Mouse (Mus musculus) intestine, embryonic 15.5 days (tissue): ENCODE data around the gene Hist1h3d. TPM values are rescaled to one million over a fixed set of nuclear protein-coding genes. Genes with fewer than 3 reads are reported as not detected.
"Not testable (repeated sequence)": the region's sequence is repeated elsewhere in the genome, so short reads cannot be mapped to it uniquely, and the experiment has no call there.

Source experiments
- ATAC-seq: fragments of 200-750 bp; cut with Nextera tagmentation; 2 replicates; pipeline ENCODE4 v1.8.0; 2017; ENCODE audit warnings: moderate TSS enrichment, moderate library complexity
- H3K27ac ChIP-seq: fragments of 300-500 bp; sonication (generic); 2 replicates; pipeline ENCODE4 v1.5.1; 2015; ENCODE audit warnings: mild to moderate bottlenecking, inconsistent platforms
- H3K27me3 ChIP-seq: fragments of 300-500 bp; sonication (generic); replicated peaks from 2 replicates; pipeline ENCODE4 v1.6.1; 2015; ENCODE audit warnings: inconsistent platforms
- H3K36me3 ChIP-seq: fragments of 300-500 bp; sonication (generic); 2 replicates; pipeline ENCODE4 v1.6.1; 2015; ENCODE audit warnings: inconsistent platforms
- H3K4me1 ChIP-seq: fragments of 300-500 bp; sonication (generic); replicated peaks from 2 replicates; pipeline ENCODE4 v1.6.1; 2015; ENCODE audit warnings: inconsistent platforms
- H3K4me2 ChIP-seq: fragments of 300-500 bp; sonication (generic); replicated peaks from 2 replicates; pipeline ENCODE4 v1.6.1; 2015; ENCODE audit warnings: mild to moderate bottlenecking, inconsistent platforms
- H3K4me3 ChIP-seq: fragments of 300-500 bp; sonication (generic); replicated peaks from 2 replicates; pipeline ENCODE4 v1.5.1; 2015; ENCODE audit warnings: inconsistent platforms
- H3K9ac ChIP-seq: fragments of 300-500 bp; sonication (generic); 2 replicates; pipeline ENCODE4 v1.6.1; 2015; ENCODE audit warnings: inconsistent platforms
- H3K9me3 ChIP-seq: fragments of 300-500 bp; sonication (generic); 2 replicates; pipeline ENCODE4 v1.6.1; 2016; ENCODE audit warnings: inconsistent platforms
- WGBS: fragments of 180-500 bp; shearing (Covaris S2); methylation state at CpG from one replicate; pipeline ENCODE4 v1.1.7; 2015; 5-methylcytosine and 5-hydroxymethylcytosine counted together
- polyA plus RNA-seq: library from polyadenylated mRNA; unstranded; fragments of >200 nt; fragmentation: Nextera tagmentation; extraction: Ambion mirVana; gene quantifications from 2 replicates; pipeline ENCODE4 v1.2.1, GENCODE M21; 2015

Hist1h3d gene
- polyA plus RNA-seq: 5.2 and 6.2 TPM in 2 replicates

- no peaks in the 10 kb centered on the region for H3K27me3 ChIP-seq
- peak within 1 kb of the TSS; percentile 84 for H3K27ac ChIP-seq
- peak; percentile 61 for ATAC-seq
- H3K4me1 ChIP-seq: no peaks in the 10 kb centered on the region
- H3K9me3 ChIP-seq: no peaks in the 10 kb centered on the region
- WGBS: under 1% methylated on average over 18 of the region's 18 CpGs
- H3K9ac ChIP-seq: peak within 1 kb of the TSS; percentile 65
- H3K4me2 ChIP-seq: peak within 1 kb of the TSS; percentile 69
- no peaks in the 10 kb centered on the region for H3K36me3 ChIP-seq
- peak within 1 kb of the TSS; percentile 42 for H3K4me3 ChIP-seq
Observed at GRCm38 (mm10) chr13:23575271-23575851, at the start of gene Hist1h3d. Gene Hist1h3d, plus strand, starts transcription at chr13:23575763.

- H3K4me1 ChIP-seq: 0 out of 2 replicates have a peak, but pooled peaks cover 3% of the 10 kb centered on the region
- WGBS: 3% methylated on average over 10 of the region's 10 CpGs
- no peak overlapping the region for H3K9ac ChIP-seq
Observed at GRCm38 (mm10) chr13:23525901-23526300, 49.7 kb upstream of the Hist1h3d start.

GRCm38 (mm10) chr13:23526312-23526711 lies 49.3 kb upstream of the Hist1h3d start:
- peak; percentile 31; the same call in 1 of the 2 replicates for ATAC-seq
- no peaks in the 10 kb centered on the region for H3K9me3 ChIP-seq

More at GRCm38 (mm10) chr13:23525901-23526300, 49.7 kb upstream of the Hist1h3d start:
- no peaks in the 10 kb centered on the region for H3K27me3 ChIP-seq
- H3K27ac ChIP-seq: no peak overlapping the region
- no peaks in the 10 kb centered on the region for H3K36me3 ChIP-seq
- no peaks in the 10 kb centered on the region for H3K9me3 ChIP-seq
- H3K4me2 ChIP-seq: peak overlapping the region; percentile 63
- no peak for ATAC-seq
- peak overlapping the region; percentile 39 for H3K4me3 ChIP-seq

GRCm38 (mm10) chr13:23529005-23529404 lies 46.6 kb upstream of the Hist1h3d start:
- ATAC-seq: no peak
- H3K4me3 ChIP-seq: no peak overlapping the region

More at GRCm38 (mm10) chr13:23526312-23526711, 49.3 kb upstream of the Hist1h3d start:
- H3K4me1 ChIP-seq: 0 out of 2 replicates have a peak, but pooled peaks cover 3% of the 10 kb centered on the region
- no peak overlapping the region for H3K27ac ChIP-seq
- H3K36me3 ChIP-seq: no peaks in the 10 kb centered on the region
- H3K4me3 ChIP-seq: peak overlapping the region; percentile 39
- H3K4me2 ChIP-seq: peak overlapping the region; percentile 63
- peak overlapping the region; percentile 42 for H3K9ac ChIP-seq
- under 1% methylated on average over 17 of the region's 17 CpGs for WGBS
- no peaks in the 10 kb centered on the region for H3K27me3 ChIP-seq

GRCm38 (mm10) chr13:23529480-23530165 lies 45.9 kb upstream of the Hist1h3d start:
- Histone ChIP-seq H3K9me3 (no peaks in the 10 kb centered on the region), H3K4me2 (peak overlapping the region; percentile 69), H3K9ac (no peak overlapping the region), H3K36me3 (no peaks in the 10 kb centered on the region), H3K27ac (peak overlapping the region; percentile 93; the same call in 1 of the 2 replicates), H3K4me1 (peaks cover 13% of the 10 kb centered on the region), H3K27me3 (no peaks in the 10 kb centered on the region), H3K4me3 (peak overlapping the region; percentile 39)
- ATAC-seq: no peak
- WGBS: 12% methylated on average over 2 of the region's 2 CpGs

More at GRCm38 (mm10) chr13:23529005-23529404, 46.6 kb upstream of the Hist1h3d start:
- WGBS: 72% methylated on average over 5 of the region's 5 CpGs
- Histone ChIP-seq H3K4me2 (peak overlapping the region; percentile 21; the same call in 1 of the 2 replicates), H3K27me3 (no peaks in the 10 kb centered on the region), H3K27ac (no peak overlapping the region), H3K9ac (no peak overlapping the region), H3K4me1 (peaks cover 13% of the 10 kb centered on the region), H3K9me3 (no peaks in the 10 kb centered on the region), H3K36me3 (no peaks in the 10 kb centered on the region)

GRCm38 (mm10) chr13:23530181-23530900 lies 45.2 kb upstream of the Hist1h3d start:
- no peak for ATAC-seq
- peak overlapping the region; percentile 93 for H3K27ac ChIP-seq
- no peaks in the 10 kb centered on the region for H3K27me3 ChIP-seq
- H3K9ac ChIP-seq: peak overlapping the region; percentile 46
- WGBS: under 1% methylated on average over 20 of the region's 20 CpGs
- H3K36me3 ChIP-seq: no peaks in the 10 kb centered on the region
- no peaks in the 10 kb centered on the region for H3K9me3 ChIP-seq
- H3K4me3 ChIP-seq: peak overlapping the region; percentile 39
- peak overlapping the region; percentile 69 for H3K4me2 ChIP-seq
- H3K4me1 ChIP-seq: peaks cover 13% of the 10 kb centered on the region

GRCm38 (mm10) chr13:23530901-23531875 lies 44.4 kb upstream of the Hist1h3d start, which contains the start of gene Hist1h4h:
Gene Hist1h4h, plus strand, starts transcription at chr13:23531050.
- Histone ChIP-seq H3K4me1 (peaks cover 11% of the 10 kb centered on the region), H3K4me3 (peak within 1 kb of the TSS; percentile 39), H3K27ac (peak within 1 kb of the TSS; percentile 93), H3K27me3 (no peaks in the 10 kb centered on the region), H3K36me3 (no peaks in the 10 kb centered on the region), H3K9me3 (no peaks in the 10 kb centered on the region), H3K9ac (peak within 1 kb of the TSS; percentile 46), H3K4me2 (peak within 1 kb of the TSS; percentile 69)
- WGBS: under 1% methylated on average over 61 of the region's 70 CpGs
- peak; percentile 76 for ATAC-seq

GRCm38 (mm10) chr13:23532262-23533075 lies 43.1 kb upstream of the Hist1h3d start:
- 22% methylated on average over 9 of the region's 9 CpGs for WGBS
- Histone ChIP-seq H3K4me2 (peak overlapping the region; percentile 69), H3K36me3 (no peaks in the 10 kb centered on the region), H3K27ac (peak overlapping the region; percentile 93), H3K4me1 (peaks cover 15% of the 10 kb centered on the region), H3K4me3 (peak overlapping the region; percentile 39), H3K27me3 (no peaks in the 10 kb centered on the region), H3K9me3 (no peaks in the 10 kb centered on the region), H3K9ac (peak overlapping the region; percentile 45)
- no peak for ATAC-seq

GRCm38 (mm10) chr13:23533560-23534367 lies 41.8 kb upstream of the Hist1h3d start, which contains the start of gene Hist1h2af:
Gene Hist1h2af, plus strand, starts transcription at chr13:23533906.
- Histone ChIP-seq H3K9ac (peak within 1 kb of the TSS; percentile 41), H3K4me3 (peak within 1 kb of the TSS; percentile 50), H3K27ac (peak within 1 kb of the TSS; percentile 93), H3K4me2 (peak within 1 kb of the TSS; percentile 69), H3K4me1 (peaks cover 15% of the 10 kb centered on the region)
- H3K9me3 ChIP-seq, H3K36me3 ChIP-seq, H3K27me3 ChIP-seq: not testable (repeated sequence)
- under 1% methylated on average over 27 of the region's 53 CpGs for WGBS
- ATAC-seq: peak; percentile 57
